In genomic region chr14:40929943-40930342, GRCm38 (mm10) we compare ENCODE assay signal across 25 mouse cellular contexts. TPM values are rescaled to one million over a fixed set of nuclear protein-coding genes. Genes with fewer than 3 reads are reported as not detected.
DNase-seq lines count a peak whose midpoint lies in the region; ATAC-seq and TF ChIP-seq lines count a peak whose summit lies in the region.
"Had no signal": no experiment of that assay in that cellular context is flagged by ENCODE, and none has a peak within 500 bp of the region (broad histone marks: within the 10 kb centered on the region; RNA-seq: fewer than 3 reads in every experiment).

No protein-coding gene starts in this region.

- no peak for ATAC-seq in liver, postnatal 0 days
- no peak for ATAC-seq in liver, embryonic 12.5 days
- peak; percentile 65 for ATAC-seq in CD4-positive, CD25-positive, alpha-beta regulatory T cell, adult 4 months
- peak; percentile 79 for ATAC-seq in inflammation-experienced regulatory T-cells, adult 6 months
- ATAC-seq in forebrain, embryonic 11.5 days (replicated peaks; ENCODE audit: low FRiP score): no peak
- ATAC-seq: midbrain, embryonic 15.5 days had no signal

- 61% methylated on average over 2 of the region's 2 CpGs for WGBS in liver, postnatal 0 days (ENCODE audit: insufficient replicate concordance)
- WGBS in liver, embryonic 12.5 days (ENCODE audit: insufficient replicate concordance): 56% methylated on average over 2 of the region's 2 CpGs
- 93% methylated on average over 2 of the region's 2 CpGs for WGBS in forebrain, embryonic 11.5 days

- peak overlapping the region; percentile 82 for H3K27ac ChIP-seq in liver, postnatal 0 days (ENCODE audit: low read depth)
- H3K27ac ChIP-seq in liver, embryonic 12.5 days: no peak overlapping the region
- no peak overlapping the region for H3K27ac ChIP-seq in forebrain, embryonic 11.5 days (ENCODE audit: low read depth, low read length)
- H3K27ac ChIP-seq: forebrain, embryonic 10.5 days; heart, adult 2 months; limb, embryonic 12.5 days; midbrain, embryonic 15.5 days had no signal

- no peak overlapping the region for H3K4me2 ChIP-seq in liver, postnatal 0 days (ENCODE audit: low read depth, low read length)
- H3K4me2 ChIP-seq in liver, embryonic 12.5 days: no peak overlapping the region
- H3K4me2 ChIP-seq in forebrain, embryonic 11.5 days (ENCODE audit: low read depth, low read length, severe bottlenecking): no peak overlapping the region
- H3K4me2 ChIP-seq: heart, embryonic 13.5 days; hindbrain, embryonic 13.5 days; limb, embryonic 12.5 days; liver, embryonic 11.5 days; lung, embryonic 14.5 days; midbrain, embryonic 15.5 days; stomach, embryonic 15.5 days had no signal

- no peaks in the 10 kb centered on the region for H3K27me3 ChIP-seq in liver, postnatal 0 days (ENCODE audit: insufficient read depth, low read length)
- no peaks in the 10 kb centered on the region for H3K27me3 ChIP-seq in liver, embryonic 12.5 days (replicated peaks)
- H3K27me3 ChIP-seq in splenic B cell, adult 2 months (ENCODE audit: control insufficient read depth, insufficient read depth, low read length, poor library complexity, severe bottlenecking): no peaks in the 10 kb centered on the region
- H3K27me3 ChIP-seq in forebrain, embryonic 11.5 days (ENCODE audit: control insufficient read depth, insufficient read depth, low read length): no peaks in the 10 kb centered on the region
- H3K27me3 ChIP-seq: heart, embryonic 13.5 days; hindbrain, embryonic 13.5 days; limb, embryonic 12.5 days; midbrain, embryonic 15.5 days; stomach, embryonic 15.5 days had no signal

- no peaks in the 10 kb centered on the region for H3K9me3 ChIP-seq in liver, postnatal 0 days (ENCODE audit: low read length)
- no peaks in the 10 kb centered on the region for H3K9me3 ChIP-seq in liver, embryonic 12.5 days (replicated peaks)
- H3K9me3 ChIP-seq in forebrain, embryonic 11.5 days (ENCODE audit: control insufficient read depth, low read length): no peaks in the 10 kb centered on the region
- H3K9me3 ChIP-seq: forebrain, embryonic 10.5 days; heart, embryonic 13.5 days; hindbrain, embryonic 13.5 days; limb, embryonic 12.5 days; midbrain, embryonic 15.5 days; stomach, embryonic 15.5 days had no signal

- no peaks in the 10 kb centered on the region; the same call in 1 of the 2 replicates for H3K36me3 ChIP-seq in liver, postnatal 0 days (replicated peaks; ENCODE audit: insufficient read depth, low read length)
- peaks cover 25% of the 10 kb centered on the region; the same call in 1 of the 2 replicates for H3K36me3 ChIP-seq in liver, embryonic 12.5 days
- no peaks in the 10 kb centered on the region for H3K36me3 ChIP-seq in splenic B cell, adult 2 months (ENCODE audit: control insufficient read depth, insufficient read depth, low read length, poor library complexity, severe bottlenecking)
- H3K36me3 ChIP-seq in forebrain, embryonic 11.5 days (ENCODE audit: control insufficient read depth, insufficient read depth, low read length): no peaks in the 10 kb centered on the region; the same call in 1 of the 2 replicates
- H3K36me3 ChIP-seq: midbrain, embryonic 15.5 days; stomach, embryonic 15.5 days had no signal

- no peak for DNase-seq in liver, postnatal 0 days
- peak; percentile 84 for DNase-seq in splenic B cell, adult 2 months (ENCODE audit: low read depth, low spot score)
- no peak for DNase-seq in left cerebral cortex, postnatal 36 days (ENCODE audit: low spot score in 2 of 2)
- no peak for DNase-seq in forebrain, embryonic 11.5 days (ENCODE audit: low spot score)
- DNase-seq: adrenal gland, adult 2 months; cerebellum, adult 18-20 months; cerebellum, postnatal 14 days; gastrocnemius, postnatal 25 days; heart, adult 2 months; kidney, adult 8-10 months; lung, embryonic 14.5 days; retina, postnatal 1 day; right cerebral cortex, postnatal 25 days; thymus, postnatal 36 days had no signal

- no peak overlapping the region for H3K9ac ChIP-seq in liver, postnatal 0 days (replicated peaks)
- no peak overlapping the region for H3K9ac ChIP-seq in liver, embryonic 12.5 days
- H3K9ac ChIP-seq in forebrain, embryonic 11.5 days (ENCODE audit: low read length): no peak overlapping the region
- H3K9ac ChIP-seq: heart, embryonic 13.5 days; hindbrain, embryonic 13.5 days; limb, embryonic 12.5 days; lung, embryonic 14.5 days; midbrain, embryonic 15.5 days; stomach, embryonic 15.5 days had no signal

- intact Hi-C loops in left cerebral cortex, postnatal 36 days (cut with DNase I): no loop called here

- peaks cover 91% of the 10 kb centered on the region for H3K4me1 ChIP-seq in liver, postnatal 0 days (ENCODE audit: insufficient read depth)
- H3K4me1 ChIP-seq in liver, embryonic 12.5 days: peaks cover 97% of the 10 kb centered on the region
- no peaks in the 10 kb centered on the region for H3K4me1 ChIP-seq in forebrain, embryonic 11.5 days (replicated peaks; ENCODE audit: control insufficient read depth, insufficient read depth, low read length)

- no peak for TF ChIP-seq CTCF in liver, postnatal 0 days (IDR thresholded peaks at IDR 0.05; ENCODE audit: low read depth)

- no peak for TF ChIP-seq EP300 in liver, postnatal 0 days (IDR thresholded peaks at IDR 0.05; ENCODE audit: low read depth)

- H3K4me3 ChIP-seq in liver, postnatal 0 days (ENCODE audit: low read depth, low read length): no peak overlapping the region
- H3K4me3 ChIP-seq in liver, embryonic 12.5 days: no peak overlapping the region
- no peak overlapping the region for H3K4me3 ChIP-seq in forebrain, embryonic 11.5 days (ENCODE audit: low read depth, low read length)
- H3K4me3 ChIP-seq: forebrain, embryonic 10.5 days; heart, adult 2 months; heart, embryonic 13.5 days; hindbrain, embryonic 13.5 days; limb, embryonic 12.5 days; midbrain, embryonic 15.5 days; myocyte; stomach, embryonic 15.5 days had no signal

RNA-seq across cellular contexts. Expression of gene Tspan14, which starts 36.7 kb away (rescaled TPM):
- 22.0 and 24.9 TPM in 2 replicates for polyA plus RNA-seq in liver, postnatal 0 days (2015; fragmentation: Nextera tagmentation; extraction: Ambion mirVana)
- 44.5 and 44.6 TPM in 2 replicates for polyA plus RNA-seq in liver, embryonic 12.5 days (2016; fragmentation: Nextera tagmentation; extraction: Ambion mirVana)
- 10 to 100 TPM; 62.4 to 88.4 TPM for polyA plus RNA-seq in CD4-positive, CD25-positive, alpha-beta regulatory T cell, adult 4 months (2017; shearing (Covaris generic))
- 10 to 100 TPM; 52.1 to 82.3 (median 65.1) TPM for polyA plus RNA-seq in inflammation-experienced regulatory T-cells, adult 6 months (2017; shearing (Covaris generic))
- total RNA-seq in left cerebral cortex, postnatal 36 days (2021): 10 to 100 TPM; 54.2 to 56.6 TPM
- 87.8 and 96.1 TPM in 2 replicates for polyA plus RNA-seq in forebrain, embryonic 11.5 days (2014; fragmentation: Nextera tagmentation; extraction: Ambion mirVana)

RNA-seq across cellular contexts. Expression of gene Sh2d4b, which starts 36.9 kb away (rescaled TPM):
- 0.05 and 0.13 TPM in 2 replicates for polyA plus RNA-seq in liver, postnatal 0 days (2015; fragmentation: Nextera tagmentation; extraction: Ambion mirVana)
- 0.16 and 0.20 TPM in 2 replicates for polyA plus RNA-seq in liver, embryonic 12.5 days (2016; fragmentation: Nextera tagmentation; extraction: Ambion mirVana)
- under 1 TPM; 0.32 to 0.75 TPM for polyA plus RNA-seq in CD4-positive, CD25-positive, alpha-beta regulatory T cell, adult 4 months (2017; shearing (Covaris generic))
- 1 to 10 TPM in 1 of 3 experiments, under 1 TPM in 2; 0.39 to 1.4 (median 0.71) TPM for polyA plus RNA-seq in inflammation-experienced regulatory T-cells, adult 6 months (2017; shearing (Covaris generic))
- 1 to 10 TPM; 2.7 to 7.9 TPM for total RNA-seq in left cerebral cortex, postnatal 36 days (2021)
- 0.96 and 1.4 TPM in 2 replicates for polyA plus RNA-seq in forebrain, embryonic 11.5 days (2014; fragmentation: Nextera tagmentation; extraction: Ambion mirVana)

Comparison
In these comparisons a context has a peak if more than half of its experiments do, and no peak if none do; other contexts are left out.
1. ATAC-seq: peak in CD4-positive, CD25-positive, alpha-beta regulatory T cell, adult 4 months (single experiment) and inflammation-experienced regulatory T-cells, adult 6 months (single experiment); none in liver, postnatal 0 days (single experiment), liver, embryonic 12.5 days (single experiment) and forebrain, embryonic 11.5 days (single experiment).